Mouse (Mus musculus) G1E (cell line): Measurements from ENCODE around the gene Ank.

Experiments used
- CTCF ChIP-seq: IDR thresholded peaks from 2 replicates; pipeline ENCODE4 v1.5.1; 2012; ENCODE audit warnings: low read depth, low read length, inconsistent platforms, mixed read lengths
- TAL1 ChIP-seq: conservative IDR thresholded peaks from 2 replicates; pipeline ENCODE4 v1.6.1; 2012; ENCODE audit warnings: low read depth, low read length, inconsistent platforms, mixed read lengths

- TF ChIP-seq CTCF, result no peak
- no peak for TF ChIP-seq TAL1
Measured at GRCm38 (mm10) chr15:27441529-27441928, 24.9 kb upstream of the Ank start.
